ENCODE assay signal across 31 mouse cellular contexts in the genomic region with DNA sequence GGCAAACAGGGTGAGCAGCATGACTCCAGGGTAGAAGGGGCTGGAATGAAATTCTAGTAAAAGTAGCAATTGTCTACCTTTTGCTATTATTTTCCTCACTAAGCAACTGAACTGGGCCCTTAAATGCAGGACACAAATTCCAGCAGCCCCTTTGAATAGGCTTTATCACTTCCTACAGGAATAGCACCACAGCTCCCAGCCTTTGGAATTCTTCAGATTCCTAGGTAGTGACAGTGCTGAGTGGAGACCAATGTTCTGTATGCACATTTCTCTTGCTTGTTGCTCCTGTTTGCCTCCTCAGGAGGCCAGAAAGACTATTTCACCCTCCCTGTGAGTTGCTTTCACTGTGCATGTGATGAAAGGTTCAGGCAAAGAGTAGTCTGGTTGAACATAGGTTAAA. TPM values are rescaled to one million over a fixed set of nuclear protein-coding genes. Genes with fewer than 3 reads are reported as not detected.
DNase-seq lines count a peak whose midpoint lies in the region; ATAC-seq and TF ChIP-seq lines count a peak whose summit lies in the region.
"Had no signal": no experiment of that assay in that cellular context is flagged by ENCODE, and none has a peak within 500 bp of the region (broad histone marks: within the 10 kb centered on the region; RNA-seq: fewer than 3 reads in every experiment).

No protein-coding gene starts in this region.

- DNase-seq in heart, embryonic 10.5 days (ENCODE audit: low spot score) = peak; percentile 70
- DNase-seq in heart, adult 18-20 months = no peak
- no peak for DNase-seq in heart, adult 11 months
- DNase-seq in heart, postnatal 0 days (ENCODE audit: low spot score) = peak; percentile 46
- no peak for DNase-seq in adrenal gland, postnatal 4 days (ENCODE audit: low spot score in 2 of 2)
- DNase-seq: adrenal gland, adult 8-10 months; cerebellum, adult 8-10 months; cerebellum, postnatal 25 days; gastrocnemius, postnatal 25 days; kidney, adult 8-10 months; kidney, postnatal 10 days; layer of hippocampus, postnatal 36 days; lung, embryonic 14.5 days; lung, postnatal 14 days; right cerebral cortex, postnatal 25 days; thymus, postnatal 14 days had no signal

- no peaks in the 10 kb centered on the region for H3K36me3 ChIP-seq in heart, embryonic 10.5 days
- no peaks in the 10 kb centered on the region for H3K36me3 ChIP-seq in heart, embryonic 15.5 days
- no peaks in the 10 kb centered on the region for H3K36me3 ChIP-seq in heart, postnatal 0 days (replicated peaks; ENCODE audit: control insufficient read depth, insufficient read depth, low read length)
- no peaks in the 10 kb centered on the region for H3K36me3 ChIP-seq in kidney, embryonic 16.5 days (ENCODE audit: insufficient read depth, low read length)
- H3K36me3 ChIP-seq: embryonic facial prominence, embryonic 12.5 days; hindbrain, embryonic 13.5 days; liver, embryonic 15.5 days; midbrain, embryonic 10.5 days; midbrain, embryonic 15.5 days; neural tube, embryonic 15.5 days had no signal

- no peaks in the 10 kb centered on the region for H3K27me3 ChIP-seq in heart, embryonic 10.5 days (ENCODE audit: insufficient read depth, poor library complexity, severe bottlenecking)
- H3K27me3 ChIP-seq in heart, embryonic 15.5 days = no peaks in the 10 kb centered on the region
- H3K27me3 ChIP-seq in heart, postnatal 0 days (ENCODE audit: control insufficient read depth, insufficient read depth, low read length) = no peaks in the 10 kb centered on the region
- H3K27me3 ChIP-seq in kidney, embryonic 16.5 days (ENCODE audit: insufficient read depth, low read length) = no peaks in the 10 kb centered on the region
- H3K27me3 ChIP-seq: embryonic facial prominence, embryonic 12.5 days; hindbrain, embryonic 13.5 days; liver, embryonic 15.5 days; midbrain, embryonic 15.5 days; neural tube, embryonic 15.5 days had no signal

- H3K4me1 ChIP-seq in heart, embryonic 10.5 days = no peaks in the 10 kb centered on the region
- H3K4me1 ChIP-seq in heart, embryonic 15.5 days (replicated peaks) = no peaks in the 10 kb centered on the region
- H3K4me1 ChIP-seq in heart, postnatal 0 days (ENCODE audit: control insufficient read depth, insufficient read depth) = no peaks in the 10 kb centered on the region
- H3K4me1 ChIP-seq in kidney, embryonic 16.5 days (ENCODE audit: insufficient read depth, low read length) = no peaks in the 10 kb centered on the region
- H3K4me1 ChIP-seq: embryonic facial prominence, embryonic 12.5 days; hindbrain, embryonic 13.5 days; liver, embryonic 15.5 days; midbrain, embryonic 10.5 days; midbrain, embryonic 15.5 days; neural tube, embryonic 15.5 days had no signal

- H3K9ac ChIP-seq in heart, embryonic 15.5 days = no peak overlapping the region
- H3K9ac ChIP-seq in heart, postnatal 0 days (replicated peaks; ENCODE audit: low read depth, low read length) = no peak overlapping the region
- H3K9ac ChIP-seq in kidney, embryonic 16.5 days (replicated peaks; ENCODE audit: low read length) = no peak overlapping the region
- H3K9ac ChIP-seq: embryonic facial prominence, embryonic 12.5 days; hindbrain, embryonic 13.5 days; liver, embryonic 15.5 days; lung, embryonic 14.5 days; midbrain, embryonic 15.5 days; neural tube, embryonic 15.5 days had no signal

- H3K4me3 ChIP-seq in heart, embryonic 10.5 days = no peak overlapping the region
- no peak overlapping the region for H3K4me3 ChIP-seq in heart, embryonic 15.5 days
- no peak overlapping the region for H3K4me3 ChIP-seq in heart, postnatal 0 days (ENCODE audit: low read depth, low read length)
- no peak overlapping the region for H3K4me3 ChIP-seq in kidney, embryonic 16.5 days (ENCODE audit: low read length)
- H3K4me3 ChIP-seq: embryonic facial prominence, embryonic 12.5 days; hindbrain, embryonic 13.5 days; liver, embryonic 15.5 days; midbrain, embryonic 10.5 days; midbrain, embryonic 15.5 days; neural tube, embryonic 15.5 days had no signal

- no peak overlapping the region for H3K4me2 ChIP-seq in heart, embryonic 15.5 days
- no peak overlapping the region for H3K4me2 ChIP-seq in heart, postnatal 0 days (ENCODE audit: low read depth, low read length)
- H3K4me2 ChIP-seq in kidney, embryonic 16.5 days (replicated peaks; ENCODE audit: low read depth, low read length) = no peak overlapping the region
- H3K4me2 ChIP-seq: embryonic facial prominence, embryonic 12.5 days; hindbrain, embryonic 13.5 days; liver, embryonic 15.5 days; lung, embryonic 14.5 days; midbrain, embryonic 15.5 days; neural tube, embryonic 15.5 days had no signal

- peak overlapping the region; percentile 62; the same call in 1 of the 2 replicates for H3K27ac ChIP-seq in heart, embryonic 10.5 days
- H3K27ac ChIP-seq in heart, embryonic 15.5 days = peak overlapping the region; percentile 79
- peak overlapping the region; percentile 80 for H3K27ac ChIP-seq in heart, postnatal 0 days (ENCODE audit: low read depth)
- no peak overlapping the region for H3K27ac ChIP-seq in kidney, embryonic 16.5 days (ENCODE audit: low read length)
- H3K27ac ChIP-seq: embryonic facial prominence, embryonic 12.5 days; hindbrain, embryonic 13.5 days; liver, embryonic 15.5 days; midbrain, embryonic 10.5 days; midbrain, embryonic 15.5 days; neural tube, embryonic 15.5 days had no signal

- ATAC-seq in heart, embryonic 15.5 days (replicated peaks; ENCODE audit: insufficient number of reproducible peaks, insufficient read depth, low FRiP score, low read depth) = peak; percentile 69
- ATAC-seq in heart, postnatal 0 days (ENCODE audit: insufficient read depth, low read depth) = peak; percentile 82
- ATAC-seq in kidney, embryonic 16.5 days (ENCODE audit: low FRiP score, low TSS enrichment) = no peak
- ATAC-seq: forebrain, embryonic 14.5 days; intestine, embryonic 16.5 days; midbrain, embryonic 15.5 days had no signal

- no peaks in the 10 kb centered on the region for H3K9me3 ChIP-seq in heart, embryonic 10.5 days
- no peaks in the 10 kb centered on the region for H3K9me3 ChIP-seq in heart, embryonic 15.5 days (replicated peaks)
- H3K9me3 ChIP-seq in heart, postnatal 0 days (replicated peaks; ENCODE audit: control insufficient read depth, low read length) = no peaks in the 10 kb centered on the region
- no peaks in the 10 kb centered on the region for H3K9me3 ChIP-seq in kidney, embryonic 16.5 days (ENCODE audit: low read length)
- H3K9me3 ChIP-seq: embryonic facial prominence, embryonic 12.5 days; hindbrain, embryonic 13.5 days; liver, embryonic 15.5 days; midbrain, embryonic 10.5 days; midbrain, embryonic 15.5 days; neural tube, embryonic 15.5 days had no signal

- no peak for TF ChIP-seq EP300 in heart, postnatal 0 days (IDR thresholded peaks at IDR 0.05; ENCODE audit: low read depth)

- no peak for TF ChIP-seq CTCF in heart, postnatal 0 days (IDR thresholded peaks at IDR 0.05; ENCODE audit: low read depth)

RNA-seq across cellular contexts. Expression of a gene that starts 7.9 kb away (rescaled TPM):
- 0.62 and 1.0 TPM in 2 replicates for polyA plus RNA-seq in heart, embryonic 10.5 days (2016; fragmentation: Nextera tagmentation; extraction: Ambion mirVana)
- total RNA-seq in heart, adult 18-20 months (2021) = not detected
- 0.19 TPM in 1 of 2 replicates, not detected in the other for polyA plus RNA-seq in heart, embryonic 15.5 days (2015; fragmentation: Nextera tagmentation; extraction: Ambion mirVana)
- total RNA-seq in heart, postnatal 0 days (2014; rRNA removed; ENCODE audit: low replicate concordance) = 2.3 TPM in 1 of 2 replicates, not detected in the other
- polyA plus RNA-seq in heart, postnatal 0 days (2015; fragmentation: Nextera tagmentation; extraction: Ambion mirVana) = 0.07 and 0.27 TPM in 2 replicates
- not detected for total RNA-seq in adrenal gland, postnatal 4 days (2021)
- polyA plus RNA-seq in kidney, embryonic 16.5 days (2015; fragmentation: Nextera tagmentation; extraction: Ambion mirVana) = 0.15 TPM in 1 of 2 replicates, not detected in the other
- total RNA-seq: adrenal gland, adult 8-10 months; gastrocnemius, postnatal 25 days; heart, postnatal 14 days; layer of hippocampus, postnatal 36 days; liver, adult 2 months had no signal
- polyA plus RNA-seq: forebrain, embryonic 14.5 days; hindbrain, embryonic 13.5 days; large intestine, adult 2 months; liver, adult 2 months; liver, embryonic 15.5 days; lung, embryonic 14.5 days; midbrain, embryonic 15.5 days; neural tube, embryonic 15.5 days; stomach, embryonic 16.5 days had no signal

RNA-seq across cellular contexts. Expression of a gene that starts 29.2 kb away (rescaled TPM):
- polyA plus RNA-seq in heart, embryonic 10.5 days (2016; fragmentation: Nextera tagmentation; extraction: Ambion mirVana) = not detected in 2 replicates
- total RNA-seq in heart, adult 18-20 months (2021) = not detected
- polyA plus RNA-seq in heart, embryonic 15.5 days (2015; fragmentation: Nextera tagmentation; extraction: Ambion mirVana) = not detected in 2 replicates
- not detected in 2 replicates for total RNA-seq in heart, postnatal 0 days (2014; rRNA removed; ENCODE audit: low replicate concordance)
- polyA plus RNA-seq in heart, postnatal 0 days (2015; fragmentation: Nextera tagmentation; extraction: Ambion mirVana) = not detected in 2 replicates
- not detected for total RNA-seq in adrenal gland, postnatal 4 days (2021)
- not detected in 2 replicates for polyA plus RNA-seq in kidney, embryonic 16.5 days (2015; fragmentation: Nextera tagmentation; extraction: Ambion mirVana)
- total RNA-seq: adrenal gland, adult 8-10 months; gastrocnemius, postnatal 25 days; heart, postnatal 14 days; layer of hippocampus, postnatal 36 days; liver, adult 2 months had no signal
- polyA plus RNA-seq: embryonic facial prominence, embryonic 12.5 days; forebrain, embryonic 14.5 days; hindbrain, embryonic 13.5 days; intestine, embryonic 16.5 days; large intestine, adult 2 months; limb, embryonic 11.5 days; liver, adult 2 months; liver, embryonic 15.5 days; lung, embryonic 14.5 days; midbrain, embryonic 10.5 days; midbrain, embryonic 15.5 days; neural tube, embryonic 15.5 days; stomach, embryonic 16.5 days had no signal

Comparison
In these comparisons a context has a peak if more than half of its experiments do, and no peak if none do; other contexts are left out.
1. DNase-seq: peak in heart, embryonic 10.5 days (single experiment) and heart, postnatal 0 days (single experiment); none in heart, adult 18-20 months (0 of 2), heart, adult 11 months (single experiment) and adrenal gland, postnatal 4 days (0 of 2).